Mouse (Mus musculus) left cerebral cortex, adult 8-10 months (tissue): ENCODE measurements around the gene Eif2b4. TPM values are rescaled to one million over a fixed set of nuclear protein-coding genes. Genes with fewer than 3 reads are reported as not detected.

ENCODE experiments used
- DNase-seq, 2 experiments: peaks; one replicate each; pipeline ENCODE4 v3.0.0; 2022; ENCODE audit warnings: low spot score in 2 of 2
- total RNA-seq, 4 experiments: library from RNA; stranded (reverse); gene quantifications; 2 replicates each; pipeline ENCODE4 v1.2.4; 2022

Eif2b4 gene
- total RNA-seq, 4 experiments from 2014 or later, result 30.1 to 37.0 (median 36.1) TPM

- DNase-seq, result no peak
These were observed 28.4 kb downstream of the Eif2b4 start for GRCm38 (mm10) chr5:31164878-31165277.

GRCm38 (mm10) chr5:31162462-31162861 is 30.8 kb downstream of the Eif2b4 start:
- no peak for DNase-seq

- peak; percentile 71 to 84 for DNase-seq
These were observed 39.1 kb downstream of the Eif2b4 start, which contains the start of gene Mpv17 for GRCm38 (mm10) chr5:31154152-31154553. Gene Mpv17 (minus strand): TSS chr5:31154251.

GRCm38 (mm10) chr5:31153516-31154151 is 39.6 kb downstream of the Eif2b4 start:
- DNase-seq, result peak in 1 of 2 experiments; percentile 15

GRCm38 (mm10) chr5:31151746-31152145 is 41.5 kb downstream of the Eif2b4 start:
- DNase-seq, result no peak

GRCm38 (mm10) chr5:31149781-31150180 is 43.4 kb downstream of the Eif2b4 start:
- no peak for DNase-seq

- DNase-seq, result no peak
These were observed 54.2 kb downstream of the Eif2b4 start for GRCm38 (mm10) chr5:31138968-31139425.

GRCm38 (mm10) chr5:31138241-31138967 is 54.8 kb downstream of the Eif2b4 start, which contains the start of gene Ucn:
Gene Ucn (minus strand): TSS chr5:31138829.
- DNase-seq, result no peak

GRCm38 (mm10) chr5:31137658-31138057 is 55.6 kb downstream of the Eif2b4 start:
- DNase-seq, result no peak

Other genes starting within 250 kb of the Eif2b4 start
- gene Cgref1, start 247.8 kb downstream of the Eif2b4 start, total RNA-seq, result 10 to 100 TPM; 23.9 to 28.0 (median 27.1) TPM
- gene Preb, start 233.1 kb downstream of the Eif2b4 start, total RNA-seq, result 100 to 1,000 TPM; 114 to 135 (median 128) TPM
- gene Tcf23, start 224.8 kb downstream of the Eif2b4 start, total RNA-seq, result under 1 TPM; 0.12 to 0.27 (median 0.16) TPM
- gene Atraid, start 145.1 kb downstream of the Eif2b4 start, total RNA-seq, result 10 to 100 TPM; 77.1 to 86.3 (median 80.2) TPM
- 10 to 100 TPM; 16.1 to 22.2 (median 20.6) TPM for gene Slc5a6, start 144.5 kb downstream of the Eif2b4 start, total RNA-seq
- 10 to 100 TPM; 16.8 to 28.5 (median 20.1) TPM for gene Cad, start 138.7 kb downstream of the Eif2b4 start, total RNA-seq
- gene Dnajc5g, start 87.1 kb downstream of the Eif2b4 start, total RNA-seq, result not detected
- 100 to 1,000 TPM; 102 to 124 (median 110) TPM for gene Slc30a3, start 85.2 kb downstream of the Eif2b4 start, total RNA-seq
- 1 to 10 TPM in 2 of 4 experiments, under 1 TPM in 2; 0.50 to 2.0 (median 1.1) TPM for gene Trim54, start 76.7 kb downstream of the Eif2b4 start, total RNA-seq
- gene Ucn, start 54.6 kb downstream of the Eif2b4 start, total RNA-seq, result 1 to 10 TPM in 1 of 4 experiments, not detected in 3; 2.3 TPM
- gene Mpv17, start 39.2 kb downstream of the Eif2b4 start, total RNA-seq, result 10 to 100 TPM; 44.3 to 56.1 (median 49.9) TPM
- 1 to 10 TPM; 1.8 to 6.0 (median 2.5) TPM for gene Gm29609, start 13.5 kb downstream of the Eif2b4 start, total RNA-seq
- 10 to 100 TPM; 49.8 to 65.0 (median 58.1) TPM for gene Gtf3c2, start 13.3 kb downstream of the Eif2b4 start, total RNA-seq
- 10 to 100 TPM; 80.7 to 85.0 (median 83.6) TPM for gene Snx17, start 203 bp downstream of the Eif2b4 start, total RNA-seq
- gene Zfp513, start 8.9 kb upstream of the Eif2b4 start, total RNA-seq, result 10 to 100 TPM; 24.1 to 31.4 (median 28.4) TPM
- 10 to 100 TPM; 64.9 to 77.9 (median 75.5) TPM for gene Ppm1g, start 27.3 kb upstream of the Eif2b4 start, total RNA-seq
- 10 to 100 TPM; 85.2 to 91.1 (median 87.6) TPM for gene Nrbp1, start 47.4 kb upstream of the Eif2b4 start, total RNA-seq
- gene Gm9970, start 47.8 kb upstream of the Eif2b4 start, total RNA-seq, result under 1 TPM in 2 of 4 experiments, not detected in 2; 0.74 to 0.89 TPM
- gene Krtcap3, start 58.3 kb upstream of the Eif2b4 start, total RNA-seq, result 1 to 10 TPM; 1.5 to 3.6 (median 2.5) TPM
- 10 to 100 TPM; 75.0 to 98.2 (median 83.8) TPM for gene Ift172, start 97.7 kb upstream of the Eif2b4 start, total RNA-seq
- gene Fndc4, start 102.7 kb upstream of the Eif2b4 start, total RNA-seq, result 100 to 1,000 TPM; 132 to 144 (median 133) TPM
- under 1 TPM in 2 of 4 experiments, not detected in 2; 0.11 to 0.44 TPM for gene Gckr, start 104.0 kb upstream of the Eif2b4 start, total RNA-seq